Mouse (Mus musculus) v-Abl transformed pro-B cells (cell line): ENCODE results near the gene Med10.

Source experiments
- in situ Hi-C, 2 experiments: fragments of 400-800 bp; cut with MboI; formaldehyde crosslinking; loops; one replicate each; pipeline ENCODE4 v1.15.1; 2025; ENCODE audit not compliant: unreplicated experiment in 2 of 2

The Med10 gene

GRCm38 (mm10) chr13:69802095-69802494, at the start of gene Med10:
Gene Med10 (plus strand): TSS chr13:69802395.
- in situ Hi-C loops = loop anchor here (10.0 to 25.0 kb wide), 3 partner anchors 287 to 1860 kb away; partner anchors contain the start of genes 1700001L19Rik (in 2 of the 2), Fastkd3 (in 2 of the 2) and Mtrr (in 2 of the 2)

DNA sequence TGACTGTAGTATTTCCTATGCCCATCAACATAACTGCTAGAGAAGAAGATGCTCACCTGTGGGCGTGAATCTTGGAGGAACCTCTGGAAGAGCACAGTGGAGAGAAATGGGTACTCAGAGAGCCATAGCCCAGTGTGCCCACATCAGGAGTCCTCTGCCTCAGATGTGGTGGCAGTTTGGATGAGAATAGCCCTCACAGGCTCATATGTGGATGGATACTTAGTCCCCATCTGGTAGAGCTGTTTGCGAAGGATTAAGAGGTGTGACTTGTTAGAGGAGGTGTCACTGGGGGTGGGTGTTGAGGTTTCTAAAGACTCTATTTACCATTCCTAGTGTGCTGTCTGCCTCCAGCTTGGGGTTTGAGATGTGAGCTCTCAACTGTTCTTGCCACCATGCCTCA, 49.3 kb upstream of the Med10 start:
- in situ Hi-C loops = loop anchor here (5.0 kb wide), 1 partner anchor 414 kb away; no protein-coding TSS in a partner anchor

DNA sequence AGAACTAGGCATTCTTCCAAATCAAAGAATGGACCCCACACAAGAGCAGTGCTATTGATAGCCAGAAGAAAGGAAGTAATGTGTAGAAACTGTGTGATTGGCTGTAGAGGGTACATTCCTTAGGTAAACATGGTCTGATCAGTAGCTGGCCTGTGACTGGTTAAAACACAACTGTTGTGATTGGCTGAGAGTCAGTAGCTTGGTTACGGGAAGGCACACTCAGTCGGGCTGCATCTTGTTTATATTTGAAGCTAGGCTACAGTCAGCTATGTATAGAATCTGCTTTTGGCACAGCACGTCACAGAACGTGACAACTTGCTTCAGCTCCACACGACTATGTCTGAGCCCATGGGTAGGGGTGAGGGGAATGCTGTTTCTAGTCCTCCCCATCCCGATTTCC, 43.2 kb upstream of the Med10 start:
- in situ Hi-C loops = no loop called here

DNA sequence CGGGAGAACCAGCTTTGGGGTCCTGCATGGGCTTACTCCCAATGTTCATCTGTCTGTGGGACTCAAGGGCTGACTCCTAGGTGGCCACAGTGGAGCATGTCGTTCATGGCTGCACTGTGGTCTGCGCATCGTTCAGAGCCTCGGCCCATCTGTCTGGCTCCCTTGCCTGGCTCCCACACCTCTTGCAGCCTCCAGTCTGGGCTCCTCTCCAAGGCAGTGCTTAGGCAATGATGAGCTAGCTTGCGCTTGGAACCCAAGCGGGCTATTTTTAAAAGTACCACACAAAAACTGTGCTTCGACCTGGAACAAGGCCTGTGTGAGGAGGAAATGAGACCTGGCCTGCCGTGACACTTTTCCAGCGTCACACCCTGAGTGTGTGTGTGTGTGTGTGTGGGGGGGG, 40.8 kb upstream of the Med10 start:
- in situ Hi-C loops = no loop called here

DNA sequence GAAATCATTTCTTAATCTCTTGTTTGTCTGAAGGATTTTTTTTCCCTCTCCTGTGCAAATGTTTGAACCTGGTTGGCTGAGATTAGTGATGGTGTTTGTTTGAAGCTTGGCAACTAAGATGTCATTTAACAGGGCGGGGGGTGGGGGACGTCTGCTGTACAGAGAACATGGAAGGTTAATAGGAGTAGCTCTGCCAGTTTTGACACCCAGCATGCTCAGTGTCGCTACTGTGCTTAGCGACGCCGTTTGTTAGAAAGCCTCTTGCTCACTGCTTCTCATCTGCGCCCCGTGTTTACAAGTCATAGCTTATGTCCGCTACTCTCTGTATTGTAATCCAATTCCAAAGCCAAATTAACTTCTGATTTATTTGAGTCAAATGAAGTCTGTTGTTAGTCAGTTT, 37.5 kb upstream of the Med10 start:
- in situ Hi-C loops = no loop called here

DNA sequence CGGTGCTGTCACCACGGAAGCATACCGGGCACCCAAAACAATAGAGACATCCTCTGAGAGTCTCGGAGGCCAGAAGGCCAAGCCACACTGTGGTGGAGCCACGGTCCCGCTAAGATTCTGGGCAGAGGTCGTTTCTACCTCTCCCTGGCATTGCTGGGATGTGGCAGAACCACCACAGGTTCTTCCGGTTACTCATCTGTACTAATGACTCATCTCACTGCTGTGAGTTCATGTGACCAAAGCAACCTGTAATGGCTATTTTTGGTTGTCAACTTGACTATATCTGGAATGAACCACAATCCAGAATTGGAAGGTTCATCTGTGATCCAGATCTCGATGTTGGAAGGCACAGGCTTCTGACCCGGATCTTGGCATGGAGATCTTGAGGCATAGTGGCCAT, 34.0 kb upstream of the Med10 start:
- in situ Hi-C loops = no loop called here

GRCm38 (mm10) chr13:69770538-69771456, 31.4 kb upstream of the Med10 start:
- in situ Hi-C loops = no loop called here

GRCm38 (mm10) chr13:69772358-69772757, 29.8 kb upstream of the Med10 start:
- in situ Hi-C loops = no loop called here

DNA sequence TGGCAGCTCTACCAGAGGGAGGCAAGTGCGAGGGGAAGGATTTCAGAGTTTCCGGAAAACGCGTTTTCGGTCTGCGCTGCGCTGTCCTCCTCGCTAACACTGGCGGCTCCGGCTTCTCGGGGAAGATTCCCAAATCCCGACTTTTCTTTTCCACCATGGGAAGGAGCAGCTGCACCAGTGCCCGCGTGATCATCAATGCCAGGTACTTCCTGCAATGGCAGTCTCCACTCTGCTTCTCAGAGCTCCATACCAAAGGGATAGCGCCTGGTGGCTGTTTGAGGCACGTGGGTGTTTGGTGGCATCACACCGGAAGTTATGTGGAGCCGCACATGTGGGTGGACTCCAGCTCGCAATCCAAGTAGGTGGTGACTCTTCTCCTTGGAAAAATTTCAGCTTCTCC, 24.0 kb upstream of the Med10 start:
- in situ Hi-C loops = no loop called here

GRCm38 (mm10) chr13:69788704-69789103, 13.5 kb upstream of the Med10 start:
- in situ Hi-C loops = loop anchor here in 1 of 2 experiments (5.0 kb wide), 1 partner anchor 54 kb away; no protein-coding TSS in a partner anchor

- in situ Hi-C loops = no loop called here
Measured at GRCm38 (mm10) chr13:69791814-69792213, 10.4 kb upstream of the Med10 start.

- in situ Hi-C loops = no loop called here
Measured at GRCm38 (mm10) chr13:69792541-69793009, 9.6 kb upstream of the Med10 start.

DNA sequence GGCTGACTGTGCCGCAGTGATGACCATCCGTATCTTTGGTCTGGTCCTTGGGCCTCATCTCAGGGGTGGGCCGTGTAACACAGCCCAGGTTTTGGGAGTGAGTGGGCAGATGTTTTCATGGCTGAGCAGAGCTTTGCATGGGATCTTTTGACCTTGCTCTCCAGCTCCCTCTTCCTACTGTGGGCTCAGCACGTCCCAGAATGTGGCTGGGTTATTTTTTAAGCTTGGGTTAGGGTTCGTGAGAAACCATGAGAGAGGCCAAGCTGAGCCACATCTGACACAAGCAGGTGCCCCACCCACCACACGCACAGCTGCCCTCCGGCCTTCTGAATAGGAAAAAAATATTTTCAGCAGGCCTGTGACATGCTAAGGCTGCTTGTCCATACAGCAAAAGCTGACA, 7.4 kb upstream of the Med10 start:
- in situ Hi-C loops = no loop called here

DNA sequence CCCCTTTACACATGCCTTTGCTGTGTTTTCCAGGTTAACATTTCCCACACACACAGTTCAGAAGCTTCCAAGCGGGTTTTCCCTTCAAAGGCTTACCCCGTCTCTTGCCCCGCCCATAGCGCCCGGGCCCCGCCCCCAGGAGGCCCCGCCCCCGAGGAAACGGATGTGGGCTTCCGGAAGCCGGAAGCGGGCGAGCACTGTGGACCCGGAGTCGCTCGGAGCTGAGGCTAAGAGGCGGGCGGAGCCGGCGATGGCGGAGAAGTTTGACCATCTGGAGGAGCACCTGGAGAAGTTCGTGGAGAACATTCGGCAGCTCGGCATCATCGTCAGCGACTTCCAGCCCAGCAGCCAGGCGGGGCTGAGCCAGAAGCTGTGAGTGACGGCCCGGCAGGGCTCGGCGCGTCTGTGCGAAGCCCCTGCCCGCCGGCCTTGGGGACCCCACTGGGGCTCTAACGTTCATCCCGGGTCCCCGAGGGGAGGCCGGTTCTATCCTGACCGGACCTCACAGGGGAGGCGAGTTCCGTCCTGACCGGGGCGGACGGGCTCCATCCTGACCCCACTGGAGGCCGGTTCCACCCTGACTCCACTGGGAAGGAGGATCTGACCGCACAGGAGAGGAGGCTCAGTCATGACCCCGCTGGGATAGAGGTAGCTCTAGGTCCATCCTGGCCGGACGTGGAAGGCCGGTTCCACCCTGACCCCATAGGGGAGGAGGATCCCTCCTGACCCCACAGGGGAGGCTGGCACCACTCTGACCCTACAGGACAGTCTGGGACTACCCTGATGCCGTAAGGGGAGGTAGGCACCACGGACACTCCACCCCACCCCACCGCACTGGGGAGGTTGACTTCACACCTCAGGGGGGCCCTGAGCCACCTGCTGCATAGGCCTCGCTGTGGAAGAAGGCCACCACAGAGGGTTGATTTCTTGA, 7.8 kb downstream of the Med10 start:
- in situ Hi-C loops = loop anchor here (10.0 to 25.0 kb wide), 6 partner anchors 195 to 1852 kb away; partner anchors contain the start of genes 1700001L19Rik (in 2 of the 2), Fastkd3 (in 2 of the 2), Mtrr (in 2 of the 2) and Ice1 (in 1 of the 2)

GRCm38 (mm10) chr13:69810936-69811680, 8.9 kb downstream of the Med10 start:
- in situ Hi-C loops = loop anchor here (10.0 to 25.0 kb wide), 5 partner anchors 196 to 1851 kb away; partner anchors contain the start of genes 1700001L19Rik (in 2 of the 2), Fastkd3 (in 2 of the 2), Mtrr (in 2 of the 2) and Ice1 (in 1 of the 2)

DNA sequence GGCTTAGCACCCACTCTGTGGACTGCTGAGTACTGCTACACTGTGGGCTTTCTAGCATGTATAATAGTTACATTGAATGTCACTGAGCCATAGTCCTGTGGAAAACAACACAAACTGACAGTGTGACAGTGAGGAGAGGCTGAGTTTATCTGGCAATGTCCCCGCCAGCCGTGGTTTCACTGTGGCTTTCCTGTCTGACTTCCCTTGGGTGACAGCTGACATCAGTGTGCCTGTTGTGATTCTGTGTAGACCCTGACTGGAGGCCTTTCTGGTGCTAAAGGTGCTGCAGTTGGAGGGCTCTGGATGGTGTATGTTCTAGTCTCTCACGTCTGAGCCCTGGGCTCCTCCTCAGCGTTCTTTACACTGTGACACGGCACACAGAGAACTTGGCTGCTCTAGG, 11.7 kb downstream of the Med10 start:
- in situ Hi-C loops = loop anchor here (10.0 to 25.0 kb wide), 5 partner anchors 199 to 1848 kb away; partner anchors contain the start of genes 1700001L19Rik (in 2 of the 2), Fastkd3 (in 2 of the 2), Mtrr (in 2 of the 2) and Ice1 (in 1 of the 2)

DNA sequence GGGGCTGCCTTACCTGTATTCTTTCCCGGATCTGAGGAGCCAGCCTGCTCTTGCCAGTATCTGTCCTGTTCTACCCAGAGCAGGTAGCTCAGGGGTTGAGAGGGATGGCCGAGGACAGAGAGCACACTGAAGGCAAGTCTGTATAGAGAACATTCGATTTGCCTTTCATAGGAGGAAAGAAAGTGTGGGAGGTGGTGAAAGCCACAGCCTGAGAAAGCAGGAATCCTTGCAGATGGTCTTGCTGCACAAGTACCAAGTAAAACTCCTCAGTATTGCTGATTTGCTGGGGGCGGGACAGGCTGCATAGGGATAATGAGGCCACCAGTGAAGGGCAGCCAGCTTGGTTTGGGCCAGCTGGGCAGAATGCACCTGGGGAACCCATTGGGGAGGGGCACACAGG, 16.1 kb downstream of the Med10 start:
- in situ Hi-C loops = loop anchor here (10.0 to 25.0 kb wide), 5 partner anchors 204 to 1844 kb away; partner anchors contain the start of genes 1700001L19Rik (in 2 of the 2), Fastkd3 (in 2 of the 2), Mtrr (in 2 of the 2) and Ice1 (in 1 of the 2)

GRCm38 (mm10) chr13:69821169-69821822, 19.1 kb downstream of the Med10 start:
- in situ Hi-C loops = loop anchor here (25.0 kb wide), 2 partner anchors 1234 to 1841 kb away; partner anchors contain the start of genes 1700001L19Rik (in 2 of the 2), Fastkd3 (in 2 of the 2) and Mtrr (in 2 of the 2)
